Mouse (Mus musculus) spleen, embryonic (tissue): ENCODE data around the gene Cstb.

ENCODE experiments used
- CTCF ChIA-PET: fragments of 350-600 bp; sonication (Branson Sonifier 250); formaldehyde crosslinking; loops from one replicate; lab custom pipeline; 2022; lab: Charles Lee

Cstb gene

DNA sequence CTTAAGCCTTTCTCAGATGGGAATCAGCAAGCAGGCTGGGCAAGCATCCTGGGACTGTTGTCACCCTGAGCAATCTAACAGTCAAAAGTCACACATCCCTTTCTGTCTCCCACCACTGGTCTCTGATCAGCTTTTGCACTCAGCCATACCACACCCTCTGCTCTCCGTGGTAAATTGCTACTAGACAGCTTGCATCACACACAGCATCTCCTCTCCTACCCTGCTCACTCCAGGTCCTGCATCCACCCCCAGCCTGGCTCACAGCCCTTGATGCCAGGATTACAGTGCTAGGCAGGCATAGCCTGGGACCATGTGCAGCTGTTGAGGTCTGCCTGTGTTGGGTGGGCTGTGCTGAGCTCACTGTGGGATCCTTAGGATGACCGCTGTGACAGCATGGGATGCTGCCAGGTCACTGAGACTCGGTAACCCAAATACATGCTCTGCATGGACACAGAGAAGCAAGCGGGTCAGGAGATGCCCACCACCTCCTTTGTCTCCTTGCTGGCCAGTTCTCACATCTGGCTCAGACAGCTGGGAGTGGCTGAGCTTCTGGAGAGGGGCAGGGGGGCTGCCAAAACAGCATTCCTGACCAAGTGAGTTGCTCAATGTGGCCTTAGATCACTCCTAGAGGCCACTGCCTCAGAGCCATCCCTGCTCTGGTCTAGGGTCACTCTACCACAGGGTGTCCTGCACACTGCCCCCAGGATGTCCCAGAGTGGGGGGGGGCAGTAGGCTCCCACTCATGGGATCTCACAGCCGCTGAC lies 33.1 kb downstream of the Cstb start:
- CTCF ChIA-PET: interaction anchor here (0.6 to 0.7 kb wide), 2 partner anchors 16 to 482 kb away, joined by 3 to 7 read pairs; no protein-coding TSS in a partner anchor

DNA sequence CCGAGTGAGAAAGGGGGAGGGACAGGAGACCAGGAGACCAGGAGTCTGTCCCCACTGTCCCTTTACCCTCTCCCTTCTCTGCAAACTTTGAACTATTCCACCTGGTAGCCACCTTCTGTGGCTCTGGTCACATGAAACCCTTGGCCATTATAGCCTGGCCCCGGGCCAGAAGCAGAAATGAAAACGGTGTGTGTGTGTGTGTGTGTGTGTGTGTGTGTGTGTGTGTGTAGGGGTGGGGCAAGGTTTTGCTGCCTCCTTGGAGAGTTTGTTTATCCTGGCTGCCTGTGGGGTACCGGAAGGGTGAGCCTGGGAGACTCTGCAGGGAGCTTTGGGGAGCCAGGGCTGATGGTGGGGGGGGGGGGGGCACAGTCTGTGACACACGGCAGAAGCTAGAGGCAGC lies 35.0 kb downstream of the Cstb start:
- CTCF ChIA-PET: no interaction called here

DNA sequence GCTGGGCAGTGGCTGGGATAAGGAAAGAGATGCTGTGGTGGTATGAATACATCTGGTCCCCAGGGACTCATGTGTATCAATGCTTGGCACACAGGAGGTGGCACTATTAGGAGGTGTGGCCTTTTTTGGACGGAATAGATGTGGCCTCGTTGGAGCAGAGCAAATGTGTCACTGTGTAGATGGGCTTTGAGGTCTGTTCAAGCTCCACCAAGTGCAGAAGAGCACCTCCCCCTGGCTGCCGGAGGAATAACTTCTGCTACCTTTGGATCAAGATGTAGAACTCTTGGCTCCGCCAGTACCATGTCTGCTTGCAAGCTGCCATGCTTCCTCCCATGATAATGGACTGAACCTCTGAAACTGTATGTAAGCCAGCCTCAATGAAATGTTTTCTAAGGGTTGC lies 36.3 kb downstream of the Cstb start:
- CTCF ChIA-PET: interaction anchor here (1.5 kb wide), 1 partner anchor 25 kb away, joined by 3 read pairs; no protein-coding TSS in a partner anchor

DNA sequence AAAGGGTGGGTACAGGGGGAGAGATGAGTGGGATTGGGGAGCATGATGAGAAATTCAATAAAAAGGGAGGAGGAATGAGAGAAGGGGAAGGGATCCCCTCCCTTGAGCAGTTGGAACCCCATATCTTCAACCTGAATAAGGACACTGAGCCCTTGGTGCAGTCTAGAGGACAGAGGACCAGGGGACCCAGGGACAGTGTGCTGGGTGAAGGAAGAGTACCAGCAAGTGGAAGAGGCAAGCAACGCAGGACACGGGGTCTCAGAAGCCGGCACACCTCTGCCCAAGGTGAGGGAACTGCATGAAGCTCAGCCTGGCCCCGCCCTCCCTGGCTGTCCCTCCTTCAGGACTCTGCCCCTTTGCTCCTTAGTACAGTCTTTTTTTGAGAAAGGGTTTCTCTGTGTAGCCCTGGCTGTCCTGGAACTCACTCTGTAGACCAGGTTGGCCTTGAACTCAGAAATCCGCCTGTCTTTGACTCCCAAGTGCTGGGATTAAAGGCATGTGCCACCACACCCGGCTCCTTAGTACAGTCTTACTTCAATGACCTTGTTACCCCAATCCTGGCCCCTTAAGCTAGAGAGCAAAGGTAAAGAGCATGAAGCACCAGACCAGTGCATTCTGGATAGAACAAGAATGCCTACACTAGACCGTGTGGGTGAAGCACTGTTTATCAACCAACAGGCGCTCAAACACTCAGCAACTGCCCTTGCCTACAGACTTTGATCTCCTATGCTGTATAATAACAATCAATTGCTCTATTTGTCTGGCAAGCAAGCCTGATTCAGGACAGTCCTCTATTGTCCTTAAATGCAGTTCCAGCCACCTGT lies 37.7 kb downstream of the Cstb start:
- CTCF ChIA-PET: interaction anchor here (0.5 kb wide), 1 partner anchor 370 kb away, joined by 3 read pairs; no protein-coding TSS in a partner anchor

DNA sequence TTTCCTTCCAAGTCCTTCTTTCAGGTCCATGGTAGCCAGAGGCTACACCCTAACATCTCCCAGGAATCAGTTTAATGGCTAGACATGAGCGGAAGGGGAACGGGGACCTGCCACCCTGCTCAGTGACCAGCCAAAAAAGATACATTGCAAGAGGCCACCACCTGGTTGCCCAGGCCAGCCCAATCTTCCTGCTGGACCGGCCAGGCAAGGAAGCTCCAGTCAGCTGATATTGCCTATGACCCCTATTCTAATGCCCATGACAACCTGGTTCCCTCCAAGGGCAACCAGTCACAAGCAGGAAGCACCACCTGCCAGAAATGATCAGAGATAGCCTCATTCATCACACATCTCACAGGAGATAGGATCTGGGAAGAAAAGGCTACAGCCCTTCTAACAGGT lies 38.3 kb downstream of the Cstb start:
- CTCF ChIA-PET: no interaction called here

DNA sequence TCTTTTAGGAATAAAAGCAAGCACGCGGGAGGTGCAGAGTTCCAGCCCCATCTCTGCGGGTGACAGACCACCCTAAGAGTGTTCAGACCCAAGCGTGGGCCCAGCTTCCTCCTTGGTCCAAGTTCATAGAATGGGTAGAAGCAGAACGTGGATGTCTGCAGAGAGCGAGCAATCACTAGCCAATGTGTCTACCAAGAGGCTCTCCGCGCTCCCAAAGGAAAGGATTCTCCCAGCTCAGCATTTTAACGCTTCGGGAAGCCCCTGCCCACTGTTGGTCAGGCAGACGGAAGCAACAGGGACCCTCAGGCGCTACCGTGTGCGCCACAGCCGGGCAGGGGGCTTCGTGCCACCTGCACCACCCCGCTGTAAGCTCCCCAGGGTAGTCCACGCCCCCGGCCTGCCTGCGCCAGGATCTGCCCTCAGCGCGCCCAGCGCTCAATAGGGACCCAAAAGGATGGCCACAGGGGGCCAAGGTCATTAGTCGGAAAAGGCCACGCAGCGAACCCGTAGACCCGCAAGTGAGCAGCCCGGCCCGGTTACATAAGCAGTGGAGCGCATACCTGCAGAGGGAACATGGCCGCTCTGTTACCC lies 38.8 kb downstream of the Cstb start:
- CTCF ChIA-PET: no interaction called here

DNA sequence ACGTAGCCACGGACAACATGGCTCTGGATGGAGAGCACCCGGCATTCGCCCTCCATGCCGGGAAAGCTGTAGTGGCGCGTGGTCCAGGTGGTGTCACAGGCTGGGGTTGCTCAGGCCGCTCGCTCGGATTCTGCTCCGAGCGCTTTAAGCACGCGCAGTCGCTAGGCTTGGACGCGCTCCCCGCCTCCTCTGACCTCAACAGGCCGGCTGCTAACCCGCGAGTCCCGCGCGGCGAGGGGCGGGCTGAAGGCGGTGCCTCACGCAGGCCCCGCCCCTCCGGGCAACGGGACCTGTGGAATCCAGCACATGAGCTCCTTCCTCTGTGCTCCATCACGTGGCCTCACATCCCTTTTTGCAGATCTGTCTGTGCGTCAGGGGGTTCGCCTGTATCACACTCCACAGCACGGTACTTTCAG lies 39.3 kb downstream of the Cstb start, which contains the start of gene Pdxk:
Pdxk (minus strand) TSS at position 184 of the 416 bp plus-strand sequence.
- CTCF ChIA-PET: no interaction called here

DNA sequence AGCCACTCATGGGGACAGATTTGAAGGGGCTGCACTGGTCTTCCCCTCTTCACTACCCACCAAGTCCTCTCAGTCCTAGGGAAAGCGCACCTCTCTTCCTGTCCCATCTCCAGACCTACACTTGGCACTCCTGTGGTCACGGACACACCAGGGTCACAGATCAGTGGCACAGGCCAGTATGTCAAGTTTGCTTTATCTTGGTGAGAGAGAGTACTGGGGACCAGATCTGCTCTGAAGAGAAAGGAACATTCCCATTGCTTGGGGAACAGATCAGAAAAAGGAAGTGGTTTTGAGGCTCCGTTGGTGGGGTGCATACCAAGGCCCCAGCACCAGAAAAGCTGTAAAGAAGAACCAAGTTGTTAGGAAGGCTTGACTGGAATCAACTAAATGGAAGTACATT lies 40.0 kb downstream of the Cstb start:
- CTCF ChIA-PET: interaction anchor here (0.5 kb wide), 1 partner anchor 32 kb away, joined by 3 read pairs; no protein-coding TSS in a partner anchor

DNA sequence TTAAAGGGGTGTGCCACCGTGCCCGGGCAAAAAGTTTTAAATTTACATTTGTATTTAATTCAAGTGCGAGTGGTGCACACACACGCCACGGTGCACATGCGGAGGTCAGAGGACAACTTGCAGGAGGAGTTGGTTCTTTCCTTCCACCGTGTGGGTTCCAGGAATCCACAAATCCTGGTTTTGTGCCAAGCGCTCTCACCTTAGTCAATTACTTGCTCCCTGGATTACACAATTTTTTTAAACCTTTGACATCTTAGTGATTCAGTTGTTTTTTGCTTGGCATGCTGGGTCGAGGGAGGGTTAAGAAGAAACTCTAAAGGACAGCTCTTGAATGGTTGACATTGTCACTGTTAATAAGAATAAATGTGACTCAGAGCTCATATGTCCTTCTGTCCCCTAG lies 41.2 kb downstream of the Cstb start:
- CTCF ChIA-PET: interaction anchor here (0.7 kb wide), 2 partner anchors 12 to 23 kb away, joined by 3 read pairs; no protein-coding TSS in a partner anchor

DNA sequence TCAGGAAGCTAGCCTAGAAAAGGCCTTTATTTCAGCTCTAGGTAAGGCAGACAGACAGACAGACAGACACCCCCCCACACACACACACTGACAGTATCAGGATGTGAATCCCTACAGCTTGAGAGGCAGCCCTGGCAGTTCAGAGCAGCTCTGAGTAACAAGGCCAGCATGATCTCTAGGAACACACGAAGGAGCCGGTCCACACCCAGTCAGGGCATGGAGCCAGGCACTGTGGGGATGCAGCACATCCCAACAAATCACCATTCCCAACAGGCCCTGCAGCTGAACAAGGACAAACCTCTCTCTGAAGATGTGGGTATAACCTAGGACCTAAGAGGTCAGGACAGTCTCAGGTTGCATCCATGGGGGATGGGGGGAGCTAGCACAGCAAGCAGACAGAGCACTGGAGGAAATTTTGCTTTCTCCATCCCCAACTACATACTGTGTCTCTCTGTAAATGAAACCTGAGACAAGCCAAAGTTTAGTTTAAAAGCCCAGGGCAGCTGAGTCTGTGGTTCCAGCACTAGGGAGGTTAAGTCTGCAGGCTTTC lies 42.4 kb downstream of the Cstb start:
- CTCF ChIA-PET: no interaction called here

DNA sequence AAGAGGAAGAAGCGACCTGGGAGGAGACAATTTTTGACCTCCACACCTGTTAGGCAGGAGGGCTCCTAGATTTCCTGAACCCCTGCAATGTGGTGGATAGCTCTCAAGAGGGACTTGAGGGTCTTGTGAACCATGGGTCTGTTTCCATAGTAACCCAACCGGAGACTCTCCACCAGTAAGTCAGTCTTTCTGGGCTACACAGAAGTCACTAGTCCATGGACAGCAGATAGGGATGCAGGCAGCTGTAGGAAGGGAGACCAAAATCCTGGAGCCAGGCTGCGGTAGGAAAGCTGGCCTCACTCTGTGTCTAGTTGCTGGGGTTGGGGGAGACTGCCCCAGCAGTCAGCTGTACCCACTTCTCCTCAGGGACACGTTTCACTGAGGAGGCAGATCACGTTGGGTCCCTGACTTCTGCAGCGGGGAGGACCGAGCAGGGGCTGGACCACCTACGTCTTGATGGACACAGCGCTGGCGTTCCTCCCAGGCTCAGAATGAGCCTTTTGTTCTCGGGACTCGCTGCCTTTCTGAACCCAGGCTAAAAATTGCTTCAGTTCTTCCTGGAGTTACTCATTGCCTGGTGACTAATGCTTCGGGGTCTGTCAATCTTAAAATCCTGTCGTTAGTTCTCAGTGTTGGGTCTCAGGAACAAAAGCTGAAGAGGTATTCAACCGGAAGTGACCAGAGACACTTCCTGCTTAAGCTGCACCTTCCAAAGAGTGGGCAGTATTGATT lies 45.3 kb downstream of the Cstb start:
- CTCF ChIA-PET: no interaction called here

DNA sequence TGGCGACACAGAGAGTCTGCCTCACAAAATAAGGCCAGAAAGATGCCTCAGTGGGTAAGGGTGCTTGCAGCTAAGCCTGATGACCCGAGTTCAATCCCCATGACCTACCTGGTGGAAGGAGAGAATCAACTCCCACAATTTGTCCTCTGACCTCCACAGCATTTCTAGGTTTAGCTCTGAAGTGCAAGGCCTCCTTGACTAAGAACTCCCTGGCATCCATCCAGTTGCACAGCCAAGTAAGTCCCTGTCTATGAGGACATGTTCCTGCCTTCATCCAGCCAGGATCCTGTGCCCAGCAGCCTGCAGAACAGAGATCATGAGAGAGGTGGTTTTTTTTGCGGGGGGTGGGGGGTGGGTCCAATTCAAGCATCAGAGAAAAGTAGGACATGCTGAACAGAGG lies 46.6 kb downstream of the Cstb start:
- CTCF ChIA-PET: no interaction called here

DNA sequence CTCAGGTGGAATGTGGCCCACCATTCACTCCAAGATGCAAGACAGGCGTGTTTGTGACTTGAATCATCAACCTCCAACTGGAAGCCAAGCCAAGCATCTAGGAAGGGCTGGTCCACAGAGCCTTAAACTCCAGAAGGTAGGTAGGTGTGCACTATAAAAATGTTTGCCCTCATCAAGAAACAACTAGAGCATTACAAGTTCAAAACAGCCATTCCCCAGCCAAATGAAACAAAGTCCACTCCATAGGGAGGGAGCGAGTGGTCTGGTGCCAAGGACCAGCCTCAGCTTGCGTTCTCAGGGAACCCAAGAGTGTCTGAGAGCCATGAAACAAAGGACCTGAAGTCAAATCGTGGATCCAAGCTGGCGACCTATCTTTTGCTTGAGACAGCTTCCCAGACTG lies 48.0 kb downstream of the Cstb start:
- CTCF ChIA-PET: no interaction called here

DNA sequence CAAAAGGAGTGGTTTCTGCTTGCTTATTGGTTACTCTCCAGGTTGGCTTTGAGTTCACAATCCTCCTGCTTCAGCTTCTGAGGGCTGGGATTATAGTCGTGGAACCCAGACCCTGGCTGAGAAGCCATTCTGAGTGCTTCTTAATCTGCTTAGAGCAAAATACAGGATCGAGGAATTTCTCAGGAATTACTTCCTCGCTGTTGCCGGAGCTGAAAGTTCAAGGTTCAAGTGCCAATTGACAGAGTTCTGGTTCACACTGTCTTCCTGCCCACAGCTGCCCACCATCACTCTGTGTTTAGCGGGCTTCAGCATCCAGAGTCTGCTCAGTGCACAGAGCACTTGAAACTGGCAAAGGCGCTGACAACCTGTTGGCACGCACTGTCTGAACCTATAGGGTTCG lies 49.3 kb downstream of the Cstb start:
- CTCF ChIA-PET: interaction anchor here (0.6 kb wide), 2 partner anchors 16 to 104 kb away, joined by 3 to 7 read pairs; no protein-coding TSS in a partner anchor

DNA sequence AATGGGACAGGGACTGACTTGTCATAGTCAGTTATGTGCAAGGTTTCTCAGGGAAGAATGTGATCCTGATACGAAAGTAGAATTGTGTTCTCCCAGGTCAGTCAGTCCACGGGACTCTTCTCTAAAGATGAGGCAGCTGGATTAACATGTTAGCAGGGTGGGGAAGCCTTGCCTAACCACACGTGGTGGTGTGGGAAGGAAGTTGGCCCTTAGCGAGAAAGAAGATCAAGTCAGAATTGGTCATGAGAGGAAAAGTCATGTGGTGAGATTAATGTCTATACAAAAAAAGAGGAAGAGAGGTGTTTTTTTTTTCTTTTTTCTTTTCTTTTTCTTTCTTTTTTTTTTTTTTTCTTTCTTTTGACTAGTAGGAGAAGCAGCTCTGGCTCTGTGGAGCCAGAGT lies 51.4 kb downstream of the Cstb start:
- CTCF ChIA-PET: no interaction called here
